Mouse (Mus musculus): ENCODE measurements at regions not wholly inside any gene's neighbourhood (a gene's known extent, or its start where the extent isn't known, plus 50 kb on each side); places are given as distances from the start of the nearest gene placed in this dataset.

- DNase-seq (ENCODE audit: low spot score in 2 of 2) = no peak
These were observed 235.1 kb upstream of the Lcorl start for GRCm38 (mm10) chr5:46092549-46092948.

- no peak for DNase-seq (ENCODE audit: low spot score in 2 of 2)
These were observed 229.5 kb upstream of the Lcorl start for GRCm38 (mm10) chr5:46086885-46087284.

GRCm38 (mm10) chr5:46083293-46083692 lies 225.9 kb upstream of the Lcorl start:
- DNase-seq (ENCODE audit: low spot score in 2 of 2) = no peak

- DNase-seq (ENCODE audit: low spot score in 2 of 2) = no peak
These were observed 216.3 kb upstream of the Lcorl start for GRCm38 (mm10) chr5:46073744-46074143.

- no peak for DNase-seq (ENCODE audit: low spot score in 2 of 2)
These were observed 215.7 kb upstream of the Lcorl start for GRCm38 (mm10) chr5:46073136-46073535.

- no peak for DNase-seq (ENCODE audit: low spot score in 2 of 2)
These were observed 202.5 kb upstream of the Lcorl start for GRCm38 (mm10) chr5:46059910-46060309.

- DNase-seq (ENCODE audit: low spot score in 2 of 2) = no peak
These were observed 197.4 kb upstream of the Lcorl start for GRCm38 (mm10) chr5:46054850-46055249.

- DNase-seq (ENCODE audit: low spot score in 2 of 2) = no peak
These were observed 185.4 kb upstream of the Lcorl start for GRCm38 (mm10) chr5:46042684-46043348.

- DNase-seq (ENCODE audit: low spot score in 2 of 2) = no peak
These were observed 175.7 kb upstream of the Lcorl start for GRCm38 (mm10) chr5:46033008-46033676.

- no peak for DNase-seq (ENCODE audit: low spot score in 2 of 2)
These were observed 174.8 kb upstream of the Lcorl start for GRCm38 (mm10) chr5:46032206-46032605.

GRCm38 (mm10) chr5:46024138-46024537 lies 166.7 kb upstream of the Lcorl start:
- no peak for DNase-seq (ENCODE audit: low spot score in 2 of 2)

GRCm38 (mm10) chr5:46023456-46023855 lies 166.0 kb upstream of the Lcorl start:
- DNase-seq (ENCODE audit: low spot score in 2 of 2) = no peak

GRCm38 (mm10) chr5:46022047-46022422 lies 164.6 kb upstream of the Lcorl start:
- DNase-seq (ENCODE audit: low spot score in 2 of 2) = no peak

- no peak for DNase-seq (ENCODE audit: low spot score in 2 of 2)
These were observed 164.1 kb upstream of the Lcorl start for GRCm38 (mm10) chr5:46021398-46022046.

- DNase-seq (ENCODE audit: low spot score in 2 of 2) = no peak
These were observed 162.8 kb upstream of the Lcorl start for GRCm38 (mm10) chr5:46020175-46020574.

GRCm38 (mm10) chr5:46007446-46007845 lies 150.0 kb upstream of the Lcorl start:
- no peak for DNase-seq (ENCODE audit: low spot score in 2 of 2)

- no peak for DNase-seq (ENCODE audit: low spot score in 2 of 2)
These were observed 149.3 kb upstream of the Lcorl start for GRCm38 (mm10) chr5:46006691-46007090.

- DNase-seq (ENCODE audit: low spot score in 2 of 2) = no peak
These were observed 148.8 kb upstream of the Lcorl start for GRCm38 (mm10) chr5:46006228-46006627.

GRCm38 (mm10) chr5:46005631-46006030 lies 148.2 kb upstream of the Lcorl start:
- DNase-seq (ENCODE audit: low spot score in 2 of 2) = no peak

GRCm38 (mm10) chr5:46002011-46002410 lies 144.6 kb upstream of the Lcorl start:
- DNase-seq (ENCODE audit: low spot score in 2 of 2) = no peak

- DNase-seq (ENCODE audit: low spot score in 2 of 2) = no peak
These were observed 100.4 kb upstream of the Lcorl start for GRCm38 (mm10) chr5:45957766-45958165.

GRCm38 (mm10) chr5:45943970-45944369 lies 86.6 kb upstream of the Lcorl start:
- no peak for DNase-seq (ENCODE audit: low spot score in 2 of 2)

- DNase-seq (ENCODE audit: low spot score in 2 of 2) = no peak
These were observed 75.6 kb upstream of the Lcorl start for GRCm38 (mm10) chr5:45932970-45933369.

All from natural killer cell, adult 2 months (primary cell).